Mouse (Mus musculus) thymus, adult 2 months (tissue): ENCODE measurements around the gene H2-M2.
"Not testable (repeated sequence)": the region's sequence is repeated elsewhere in the genome, so short reads cannot be mapped to it uniquely, and the experiment has no call there.

Source experiments
- CTCF ChIP-seq: fragments of 200-500 bp; IDR thresholded peaks from 2 replicates; pipeline ENCODE4 v1.5.1; 2012; ENCODE audit warnings: mild to moderate bottlenecking, control low read depth, low read length, moderate library complexity, borderline replicate concordance; ENCODE audit not compliant: control insufficient read depth, poor library complexity, insufficient read depth; ENCODE audit errors: extremely low read depth
- POLR2A ChIP-seq: fragments of 200-500 bp; IDR thresholded peaks from 2 replicates; pipeline ENCODE4 v1.6.1; 2012; ENCODE audit warnings: mild to moderate bottlenecking, low read length, control low read depth, moderate library complexity; ENCODE audit not compliant: control insufficient read depth, poor library complexity, insufficient read depth; ENCODE audit errors: extremely low read depth

DNA sequence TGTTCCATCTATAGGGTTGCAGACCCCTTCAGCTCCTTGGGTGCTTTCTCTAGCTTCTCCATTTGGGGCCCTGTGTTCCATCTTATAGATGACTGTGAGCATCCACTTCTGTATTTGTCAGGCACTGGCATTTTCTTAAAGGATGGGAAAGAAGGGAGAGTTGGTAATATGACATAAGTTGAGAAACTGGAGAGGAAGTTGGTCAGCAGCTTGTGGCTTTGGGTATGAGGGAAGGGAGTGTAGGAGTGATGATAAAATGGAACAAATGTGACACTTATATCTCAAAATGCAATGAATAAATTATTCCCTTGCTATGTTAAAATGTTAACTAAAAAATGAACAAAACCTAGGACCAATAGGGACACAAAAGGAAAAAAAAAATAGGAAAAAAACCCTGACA, 41.3 kb upstream of the H2-M2 start:
- not testable (repeated sequence) for TF ChIP-seq POLR2A, CTCF
